In genomic region chr12:111869806-111870205, GRCm38 (mm10) we compare ENCODE assay signal across 12 mouse cellular contexts.
"Had no signal": no experiment of that assay in that cellular context is flagged by ENCODE, and none has a peak within 500 bp of the region (broad histone marks: within the 10 kb centered on the region; RNA-seq: fewer than 3 reads in every experiment).

No protein-coding gene starts in this region.

- DNase-seq: lung, embryonic 14.5 days; lung, postnatal 10 days; lung, postnatal 4 days; midbrain, embryonic 14.5 days; retina, postnatal 1 day; right cerebral cortex, adult 18-20 months; right cerebral cortex, postnatal 25 days; right cerebral cortex, postnatal 4 days; spleen, adult 18-20 months; thymus, adult 18-20 months; thymus, postnatal 14 days; thymus, postnatal 36 days had no signal
